Mouse (Mus musculus) heart, adult 2 months (tissue): ENCODE data around the gene Dpp10. TPM values are rescaled to one million over a fixed set of nuclear protein-coding genes. Genes with fewer than 3 reads are reported as not detected.

Experiments
- DNase-seq, 2 experiments: peaks; one replicate each; pipeline ENCODE4 v3.0.0; 2021
- H3K27ac ChIP-seq: fragments of 200-600 bp; 2 replicates; pipeline ENCODE4 v1.8.1; 2022
- H3K27me3 ChIP-seq: fragments of 200-500 bp; 2 replicates; pipeline ENCODE4 v1.6.1; 2012; ENCODE audit warnings: mild to moderate bottlenecking, low read length, inconsistent platforms, mixed read lengths; ENCODE audit not compliant: control insufficient read depth, insufficient read depth
- H3K36me3 ChIP-seq: fragments of 200-500 bp; 2 replicates; pipeline ENCODE4 v1.6.1; 2012; ENCODE audit warnings: low read length, inconsistent platforms; ENCODE audit not compliant: control insufficient read depth, insufficient read depth
- H3K4me1 ChIP-seq: fragments of 200-500 bp; 2 replicates; pipeline ENCODE4 v1.6.1; 2011; ENCODE audit warnings: low read length; ENCODE audit not compliant: control insufficient read depth, insufficient read depth
- H3K4me3 ChIP-seq: fragments of 200-600 bp; 2 replicates; pipeline ENCODE4 v1.8.1; 2022
- H3K79me2 ChIP-seq: fragments of 200-500 bp; replicated peaks from 2 replicates; pipeline ENCODE4 v1.6.1; 2012; ENCODE audit warnings: mild to moderate bottlenecking, inconsistent platforms, low read length, moderate library complexity, mixed read lengths; ENCODE audit not compliant: control insufficient read depth, insufficient read depth
- H3K9ac ChIP-seq: fragments of 200-500 bp; 2 replicates; pipeline ENCODE4 v1.6.1; 2012; ENCODE audit warnings: low read depth, mild to moderate bottlenecking, control low read depth, inconsistent platforms, low read length, mixed read lengths
- CTCF ChIP-seq: fragments of 200-600 bp; IDR thresholded peaks from 2 replicates; pipeline ENCODE4 v1.8.1; 2022; ENCODE audit warnings: antibody characterized with exemption, mild to moderate bottlenecking, moderate library complexity
- EP300 ChIP-seq: fragments of 200-500 bp; IDR thresholded peaks from 2 replicates; pipeline ENCODE4 v1.6.1; 2011; ENCODE audit warnings: low read depth, low read length, control low read depth; ENCODE audit not compliant: insufficient read depth
- POLR2A ChIP-seq: fragments of 200-500 bp; IDR thresholded peaks from 2 replicates; pipeline ENCODE4 v1.6.1; 2011; ENCODE audit warnings: mild to moderate bottlenecking, low read depth, low read length, control low read depth; ENCODE audit not compliant: insufficient read depth
- WGBS: fragments of 180-500 bp; shearing (Covaris S2); methylation state at CpG from one replicate; pipeline ENCODE4 v1.1.7; 2018; 5-methylcytosine and 5-hydroxymethylcytosine counted together
- intact Hi-C: fragments of 180-260 bp; cut with DNase I; formaldehyde crosslinking; loops from one replicate; pipeline ENCODE4 v1.15.1; 2025
- long read RNA-seq: library from polyadenylated mRNA; stranded (forward); transcript quantifications from one replicate; pipeline ENCODE4 v2.0.0, GENCODE M21; 2021
- polyA plus RNA-seq: library from polyadenylated mRNA; depleted of rRNA; stranded (reverse); fragments of >200 nt; gene quantifications from 2 replicates; pipeline ENCODE4 v1.2.3, GENCODE M21; 2012; rRNA removed
- total RNA-seq, 2 experiments: library from RNA; stranded (reverse); gene quantifications; 2 replicates each; pipeline ENCODE4 v1.2.3; 2021

Dpp10 gene
- total RNA-seq (not detected), polyA plus RNA-seq (not detected in 2 replicates)
- long read RNA-seq: 0 reads

DNA sequence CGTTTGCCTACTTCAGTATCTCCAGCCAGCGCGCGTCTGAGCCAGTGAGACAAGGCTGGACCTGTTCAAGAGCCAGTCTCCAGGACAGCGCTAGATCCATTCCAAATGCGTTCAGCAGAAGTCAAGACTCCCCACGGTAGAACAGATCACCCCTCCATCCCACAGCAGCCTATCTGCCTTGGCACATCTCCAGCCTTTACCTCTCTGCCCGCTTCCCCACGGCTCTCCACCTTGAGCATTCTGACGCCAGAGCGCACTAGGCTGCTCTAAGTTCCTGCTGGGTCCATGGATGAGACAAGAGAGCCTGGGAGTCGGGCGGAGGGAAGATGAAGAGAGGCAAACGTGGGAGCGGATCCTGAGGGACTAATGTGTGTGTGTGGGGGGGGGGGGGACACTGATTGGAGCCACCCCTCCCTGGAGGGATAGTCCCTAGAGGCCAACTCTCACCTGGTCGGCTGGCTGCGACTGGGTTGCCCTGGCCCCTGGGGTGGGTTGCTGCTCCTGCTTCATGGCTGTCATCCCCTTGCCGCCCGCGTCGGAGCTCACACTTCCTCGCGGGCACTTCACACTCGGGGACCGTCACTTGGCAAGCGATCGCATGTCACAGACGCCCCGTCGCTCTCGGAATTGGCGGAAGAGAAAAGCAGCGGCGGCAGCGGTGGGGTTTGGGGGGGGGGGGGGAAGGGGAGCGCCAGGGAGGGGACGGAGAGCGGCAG, at the start of gene Dpp10:
Gene Dpp10 (minus strand): TSS at position 635 of the 716 bp plus-strand sequence.
- intact Hi-C loops: no loop called here
- no peak within 1 kb of the TSS for H3K9ac ChIP-seq
- peaks cover 4% of the 10 kb centered on the region for H3K27me3 ChIP-seq
- H3K4me3 ChIP-seq: no peak within 1 kb of the TSS
- no peak for TF ChIP-seq EP300
- TF ChIP-seq CTCF: no peak
- TF ChIP-seq POLR2A: no peak
- no peaks in the 10 kb centered on the region for H3K36me3 ChIP-seq
- H3K27ac ChIP-seq: no peak within 1 kb of the TSS
- no peaks in the 10 kb centered on the region for H3K79me2 ChIP-seq
- WGBS: 2% methylated on average over 34 of the region's 38 CpGs
- H3K4me1 ChIP-seq: no peaks in the 10 kb centered on the region
- no peak for DNase-seq

DNA sequence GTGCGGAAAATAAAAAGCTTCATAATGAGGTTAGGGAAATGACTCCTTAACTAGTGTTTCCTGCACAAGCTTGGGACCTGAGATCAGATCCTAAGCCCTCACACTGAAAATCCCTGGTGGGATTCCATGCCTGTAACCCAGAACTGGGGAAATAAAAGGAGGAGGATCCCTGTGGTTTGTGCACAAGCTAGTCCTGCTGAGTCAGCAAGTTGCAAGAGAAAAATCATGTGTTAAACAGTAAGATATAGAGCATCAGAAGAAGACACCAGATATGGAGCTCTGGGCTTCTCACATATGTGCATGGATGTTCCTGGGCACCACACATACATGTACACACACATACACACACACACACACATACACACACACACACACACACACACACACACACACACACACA, 3.2 kb upstream of the Dpp10 start:
- no peak for DNase-seq
- peaks cover 4% of the 10 kb centered on the region for H3K27me3 ChIP-seq
- no peaks in the 10 kb centered on the region for H3K79me2 ChIP-seq
- intact Hi-C loops: no loop called here
- no peaks in the 10 kb centered on the region for H3K36me3 ChIP-seq
- no peaks in the 10 kb centered on the region for H3K4me1 ChIP-seq
- H3K4me3 ChIP-seq: no peak overlapping the region
- TF ChIP-seq EP300 (no peak), POLR2A (no peak), CTCF (no peak)
- no peak overlapping the region for H3K27ac ChIP-seq
- WGBS: 70% methylated on average over 1 of the region's 1 CpGs
- H3K9ac ChIP-seq: no peak overlapping the region

DNA sequence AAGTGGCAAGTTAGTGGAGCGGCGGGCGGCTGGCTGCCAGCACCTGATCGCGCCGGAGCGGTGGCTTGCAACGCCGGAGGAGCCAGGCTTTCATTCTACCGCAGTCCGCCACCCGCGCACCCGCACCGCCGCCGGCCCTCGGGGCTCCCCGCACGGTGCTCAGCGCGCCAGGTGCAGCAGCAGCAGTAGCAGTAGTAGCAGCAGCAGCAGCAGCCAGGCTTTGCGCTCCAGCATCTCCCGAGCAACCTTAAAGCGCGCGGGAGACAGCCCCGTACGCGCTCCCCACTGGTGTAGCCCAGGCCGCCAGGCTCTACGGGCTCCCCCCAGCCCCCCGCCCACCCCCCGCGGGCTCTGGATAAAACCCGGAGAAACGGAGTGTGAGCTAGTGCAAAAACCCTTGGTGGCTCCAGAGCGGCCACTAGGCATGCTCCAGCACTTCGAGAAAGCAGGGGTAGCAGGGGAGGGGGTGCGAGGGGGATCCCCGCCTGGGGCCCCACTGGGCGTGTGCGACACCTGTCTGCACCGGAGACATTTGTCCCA, 472 bp upstream of the Dpp10 start:
- TF ChIP-seq CTCF: no peak
- no peak for TF ChIP-seq EP300
- no peak for TF ChIP-seq POLR2A
- no peak overlapping the region for H3K9ac ChIP-seq
- H3K36me3 ChIP-seq: no peaks in the 10 kb centered on the region
- no peaks in the 10 kb centered on the region for H3K4me1 ChIP-seq
- WGBS: under 1% methylated on average over 44 of the region's 44 CpGs
- H3K79me2 ChIP-seq: no peaks in the 10 kb centered on the region
- intact Hi-C loops: no loop called here
- peaks cover 4% of the 10 kb centered on the region for H3K27me3 ChIP-seq
- no peak for DNase-seq
- H3K27ac ChIP-seq: no peak overlapping the region
- no peak overlapping the region for H3K4me3 ChIP-seq

DNA sequence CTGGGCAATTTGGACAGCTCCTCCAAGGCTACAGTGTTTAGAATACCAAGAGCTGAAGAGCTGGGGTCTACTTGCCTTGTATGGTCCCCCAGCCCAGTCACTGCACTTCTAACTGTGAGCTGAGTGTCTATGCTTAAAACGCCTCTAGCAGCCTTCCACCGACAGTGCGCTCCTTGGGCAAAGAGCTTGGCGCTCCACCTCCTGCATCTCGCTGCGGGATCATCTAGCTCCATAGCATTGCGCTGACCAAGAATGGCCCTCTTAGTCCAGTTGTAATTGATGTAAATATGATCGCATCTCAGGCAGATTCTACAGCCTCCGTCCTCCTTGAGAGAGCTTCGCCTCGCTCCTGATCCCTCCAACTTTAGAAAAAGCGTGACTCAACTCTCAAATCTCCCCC, 1.2 kb downstream of the Dpp10 start:
- Histone ChIP-seq H3K4me1 (no peaks in the 10 kb centered on the region), H3K4me3 (no peak overlapping the region), H3K9ac (no peak overlapping the region), H3K27ac (no peak overlapping the region), H3K36me3 (no peaks in the 10 kb centered on the region), H3K27me3 (peaks cover 4% of the 10 kb centered on the region), H3K79me2 (no peaks in the 10 kb centered on the region)
- TF ChIP-seq CTCF (no peak), POLR2A (no peak), EP300 (no peak)
- DNase-seq: no peak
- intact Hi-C loops: no loop called here
- WGBS: 21% methylated on average over 12 of the region's 12 CpGs

DNA sequence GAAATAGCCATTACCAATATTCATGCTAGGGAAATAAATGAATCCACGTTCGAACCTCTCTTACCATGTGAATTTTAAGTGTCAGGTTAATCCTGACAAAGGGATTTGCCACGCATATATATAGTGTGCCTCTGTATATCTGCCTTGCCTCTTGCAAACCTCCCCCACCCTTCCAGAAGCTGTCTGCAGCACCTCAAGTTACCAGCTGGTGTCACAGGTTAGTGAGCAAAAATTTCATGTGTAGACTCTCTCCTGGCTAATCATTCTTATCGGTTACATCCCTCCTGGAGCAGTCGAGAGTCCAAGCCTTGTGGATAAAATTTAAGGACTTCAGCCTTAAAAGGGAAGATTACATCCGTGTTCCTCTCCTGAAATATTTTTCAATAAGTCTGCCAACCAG, 1.9 kb downstream of the Dpp10 start:
- TF ChIP-seq CTCF (no peak), EP300 (no peak)
- no peak overlapping the region for H3K4me3 ChIP-seq
- 49% methylated on average over 6 of the region's 6 CpGs for WGBS
- H3K79me2 ChIP-seq: no peaks in the 10 kb centered on the region
- intact Hi-C loops: no loop called here
- H3K36me3 ChIP-seq: no peaks in the 10 kb centered on the region
- DNase-seq: no peak
- H3K27ac ChIP-seq: no peak overlapping the region
- no peaks in the 10 kb centered on the region for H3K4me1 ChIP-seq
- H3K27me3 ChIP-seq: peaks cover 4% of the 10 kb centered on the region
- H3K9ac ChIP-seq: no peak overlapping the region

DNA sequence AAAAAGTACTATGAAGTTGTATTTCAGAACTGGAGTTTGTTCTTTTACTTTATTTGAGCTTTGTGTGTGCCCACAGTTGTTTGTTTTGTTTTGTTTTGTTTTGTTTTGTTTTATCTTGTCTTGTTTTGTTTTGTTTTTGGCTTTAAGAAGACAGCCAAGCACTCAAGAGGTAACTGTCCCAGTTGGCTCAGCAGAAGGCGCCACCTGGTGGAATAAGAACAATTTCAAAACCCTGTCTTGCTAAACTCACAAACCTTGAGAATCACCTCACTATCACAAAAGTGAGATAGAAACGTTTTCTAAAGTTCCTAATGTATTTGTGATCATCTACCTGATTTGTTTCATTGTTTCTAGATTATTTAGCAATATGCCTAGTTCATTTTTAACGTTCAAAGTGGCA, 3.8 kb downstream of the Dpp10 start:
- TF ChIP-seq POLR2A (no peak), EP300 (no peak), CTCF (peak; percentile 35)
- WGBS: 3% methylated on average over 3 of the region's 3 CpGs
- Histone ChIP-seq H3K79me2 (no peaks in the 10 kb centered on the region), H3K27me3 (peaks cover 4% of the 10 kb centered on the region), H3K36me3 (no peaks in the 10 kb centered on the region), H3K9ac (no peak overlapping the region), H3K4me3 (no peak overlapping the region), H3K4me1 (no peaks in the 10 kb centered on the region), H3K27ac (no peak overlapping the region)
- intact Hi-C loops: no loop called here
- DNase-seq: no peak
